Comparison of ENCODE assay signal across 7 mouse cellular contexts in genomic region chr3:89411490-89412393, GRCm38 (mm10). TPM values are rescaled to one million over a fixed set of nuclear protein-coding genes. Genes with fewer than 3 reads are reported as not detected.
A peak's percentile ranks its signal among the peaks of the same experiment; 100 is the strongest.
DNase-seq lines count a peak whose midpoint lies in the region; ATAC-seq and TF ChIP-seq lines count a peak whose summit lies in the region.

Gene Flad1 (minus strand): TSS chr3:89411870.

- ATAC-seq in intestine, postnatal 0 days: peak; percentile 97
- peak; percentile 99 for ATAC-seq in midbrain, embryonic 12.5 days (ENCODE audit: low FRiP score, low read depth)

- peak within 1 kb of the TSS; percentile 62 for H3K4me3 ChIP-seq in embryonic facial prominence, embryonic 10.5 days
- H3K4me3 ChIP-seq in intestine, postnatal 0 days (ENCODE audit: low read depth, low read length): peak within 1 kb of the TSS; percentile 64
- H3K4me3 ChIP-seq in midbrain, embryonic 12.5 days: peak within 1 kb of the TSS; percentile 54
- peak within 1 kb of the TSS; percentile 59 for H3K4me3 ChIP-seq in small intestine, adult 2 months (ENCODE audit: low read depth, low read length)

- intact Hi-C loops in left cerebral cortex, postnatal 4 days (cut with DNase I): no loop called here

- no peaks in the 10 kb centered on the region for H3K9me3 ChIP-seq in embryonic facial prominence, embryonic 10.5 days
- H3K9me3 ChIP-seq in intestine, postnatal 0 days (ENCODE audit: control insufficient read depth): no peaks in the 10 kb centered on the region
- H3K9me3 ChIP-seq in midbrain, embryonic 12.5 days: no peaks in the 10 kb centered on the region

- TF ChIP-seq CTCF in intestine, postnatal 0 days (IDR thresholded peaks at IDR 0.05; ENCODE audit: low read depth): no peak
- TF ChIP-seq CTCF in small intestine, adult 2 months (IDR thresholded peaks at IDR 0.05; ENCODE audit: extremely low read depth, insufficient read length, insufficient replicate concordance, low read depth, low read length): no peak

- peaks cover 61% of the 10 kb centered on the region for H3K36me3 ChIP-seq in embryonic facial prominence, embryonic 10.5 days (replicated peaks)
- H3K36me3 ChIP-seq in intestine, postnatal 0 days (ENCODE audit: control insufficient read depth, insufficient read depth): peaks cover 34% of the 10 kb centered on the region
- H3K36me3 ChIP-seq in midbrain, embryonic 12.5 days: peaks cover 39% of the 10 kb centered on the region
- peaks cover 19% of the 10 kb centered on the region for H3K36me3 ChIP-seq in small intestine, adult 2 months (ENCODE audit: control insufficient read depth, insufficient read depth, low read length)

- H3K4me1 ChIP-seq in embryonic facial prominence, embryonic 10.5 days: peaks cover 17% of the 10 kb centered on the region
- no peaks in the 10 kb centered on the region; the same call in 1 of the 2 replicates for H3K4me1 ChIP-seq in intestine, postnatal 0 days (replicated peaks; ENCODE audit: control insufficient read depth, insufficient read depth, low read length)
- H3K4me1 ChIP-seq in midbrain, embryonic 12.5 days: peaks cover 9% of the 10 kb centered on the region
- peaks cover 2% of the 10 kb centered on the region; the same call in 1 of the 2 replicates for H3K4me1 ChIP-seq in small intestine, adult 2 months (ENCODE audit: control insufficient read depth, insufficient read depth, insufficient read length, low read length)

- H3K9ac ChIP-seq in intestine, postnatal 0 days (ENCODE audit: low read depth, low read length): peak within 1 kb of the TSS; percentile 62
- peak within 1 kb of the TSS; percentile 47 for H3K9ac ChIP-seq in midbrain, embryonic 12.5 days (replicated peaks)

- H3K27me3 ChIP-seq in embryonic facial prominence, embryonic 10.5 days (replicated peaks; ENCODE audit: low read depth, poor library complexity, severe bottlenecking): no peaks in the 10 kb centered on the region
- no peaks in the 10 kb centered on the region for H3K27me3 ChIP-seq in intestine, postnatal 0 days (replicated peaks; ENCODE audit: control insufficient read depth, insufficient read depth, low read length)
- H3K27me3 ChIP-seq in midbrain, embryonic 12.5 days: no peaks in the 10 kb centered on the region
- H3K27me3 ChIP-seq in small intestine, adult 2 months (ENCODE audit: control insufficient read depth, insufficient read depth, low read length): no peaks in the 10 kb centered on the region

- H3K4me2 ChIP-seq in intestine, postnatal 0 days (replicated peaks; ENCODE audit: low read depth): peak within 1 kb of the TSS; percentile 77
- H3K4me2 ChIP-seq in midbrain, embryonic 12.5 days (replicated peaks): peak within 1 kb of the TSS; percentile 73

- no peak for TF ChIP-seq POLR2A in small intestine, adult 2 months (IDR thresholded peaks at IDR 0.05; ENCODE audit: low read depth, low read length)

- peak within 1 kb of the TSS; percentile 62 for H3K27ac ChIP-seq in embryonic facial prominence, embryonic 10.5 days (replicated peaks)
- H3K27ac ChIP-seq in intestine, postnatal 0 days (ENCODE audit: low read depth, low read length): peak within 1 kb of the TSS; percentile 42
- H3K27ac ChIP-seq in midbrain, embryonic 12.5 days (replicated peaks): peak within 1 kb of the TSS; percentile 52; the same call in 1 of the 2 replicates
- peak within 1 kb of the TSS; percentile 35 for H3K27ac ChIP-seq in small intestine, adult 2 months (ENCODE audit: insufficient read depth, low read depth, low read length)

- 6% methylated on average over 28 of the region's 28 CpGs for WGBS in embryonic facial prominence, embryonic 10.5 days
- WGBS in intestine, postnatal 0 days: 5% methylated on average over 28 of the region's 28 CpGs
- WGBS in midbrain, embryonic 12.5 days: 7% methylated on average over 28 of the region's 28 CpGs
- 3% methylated on average over 28 of the region's 28 CpGs for WGBS in small intestine, adult 2 months

- DNase-seq in adrenal gland, postnatal 10 days: peak; percentile 96
- peak; percentile 95 for DNase-seq in embryonic facial prominence, embryonic 10.5 days (ENCODE audit: low spot score)
- peak; percentile 100 for DNase-seq in gonadal fat pad, adult 2 months (ENCODE audit: low read depth)
- peak; percentile 97 for DNase-seq in left cerebral cortex, postnatal 4 days

RNA-seq across cellular contexts. Expression of gene Flad1, which starts in this region (rescaled TPM):
- 10 to 100 TPM; 49.4 to 54.6 TPM for total RNA-seq in adrenal gland, postnatal 10 days (2021)
- 25.3 and 28.2 TPM in 2 replicates for polyA plus RNA-seq in embryonic facial prominence, embryonic 10.5 days (2016; fragmentation: Nextera tagmentation; extraction: Ambion mirVana)
- polyA plus RNA-seq in gonadal fat pad, adult 2 months (2012; rRNA removed): 41.9 and 47.7 TPM in 2 replicates
- 29.2 and 32.1 TPM in 2 replicates for polyA plus RNA-seq in intestine, postnatal 0 days (2015; fragmentation: Nextera tagmentation; extraction: Ambion mirVana)
- total RNA-seq in left cerebral cortex, postnatal 4 days (2021): 10 to 100 TPM; 27.6 to 28.3 TPM
- 34.4 and 34.7 TPM in 2 replicates for polyA plus RNA-seq in midbrain, embryonic 12.5 days (2016; fragmentation: Nextera tagmentation; extraction: Ambion mirVana)
- 22.1 and 36.1 TPM in 2 replicates for polyA plus RNA-seq in small intestine, adult 2 months (2012; rRNA removed)

Comparison
In these comparisons a context has a peak if more than half of its experiments do, and no peak if none do; other contexts are left out.
1. Peak in every context shown above with its lines: DNase-seq, ATAC-seq, H3K4me3 ChIP-seq and H3K27ac ChIP-seq.